Mouse (Mus musculus) heart, embryonic 11.5 days (tissue): Measurements from ENCODE around the gene Gipc3. TPM values are rescaled to one million over a fixed set of nuclear protein-coding genes. Genes with fewer than 3 reads are reported as not detected.

ENCODE experiments used
- ATAC-seq: fragments of 200-750 bp; cut with Nextera tagmentation; replicated peaks from 2 replicates; pipeline ENCODE4 v1.8.0; 2017; ENCODE audit warnings: moderate library complexity; ENCODE audit not compliant: insufficient number of reproducible peaks, low FRiP score, low TSS enrichment
- H3K27ac ChIP-seq: fragments of 300-500 bp; sonication (generic); 2 replicates; pipeline ENCODE4 v1.5.1; 2014; ENCODE audit warnings: mild to moderate bottlenecking, low read depth, low read length
- H3K27me3 ChIP-seq: fragments of 300-500 bp; sonication (generic); 2 replicates; pipeline ENCODE4 v1.6.1; 2014; ENCODE audit warnings: mild to moderate bottlenecking, low read length, mixed read lengths; ENCODE audit not compliant: control insufficient read depth, insufficient read depth
- H3K36me3 ChIP-seq: fragments of 300-500 bp; sonication (generic); 2 replicates; pipeline ENCODE4 v1.6.1; 2014; ENCODE audit warnings: mild to moderate bottlenecking, low read length, moderate library complexity, mixed read lengths; ENCODE audit not compliant: control insufficient read depth, insufficient read depth
- H3K4me1 ChIP-seq: fragments of 300-500 bp; sonication (generic); 2 replicates; pipeline ENCODE4 v1.6.1; 2014; ENCODE audit warnings: low read length; ENCODE audit not compliant: control insufficient read depth, insufficient read depth
- H3K4me2 ChIP-seq: fragments of 300-500 bp; sonication (generic); 2 replicates; pipeline ENCODE4 v1.6.1; 2014; ENCODE audit warnings: mild to moderate bottlenecking, moderate library complexity
- H3K4me3 ChIP-seq: fragments of 300-500 bp; sonication (generic); 2 replicates; pipeline ENCODE4 v1.5.1; 2014; ENCODE audit warnings: low read depth, low read length
- H3K9ac ChIP-seq: fragments of 300-500 bp; sonication (generic); 2 replicates; pipeline ENCODE4 v1.6.1; 2014; ENCODE audit warnings: mild to moderate bottlenecking, low read depth, low read length, moderate library complexity
- H3K9me3 ChIP-seq: fragments of 300-500 bp; sonication (generic); replicated peaks from 2 replicates; pipeline ENCODE4 v1.6.1; 2016; ENCODE audit warnings: low read length; ENCODE audit not compliant: control insufficient read depth
- WGBS: fragments of 180-500 bp; shearing (Covaris S2); extraction: QIAGEN DNeasy Blood & Tissue Kit; methylation state at CpG from one replicate; pipeline ENCODE4 v1.1.7; 2014; ENCODE audit not compliant: insufficient replicate concordance; 5-methylcytosine and 5-hydroxymethylcytosine counted together
- polyA plus RNA-seq: library from polyadenylated mRNA; unstranded; fragments of >200 nt; fragmentation: Nextera tagmentation; extraction: Ambion mirVana; gene quantifications from 2 replicates; pipeline ENCODE4 v1.2.1, GENCODE M21; 2014

The Gipc3 gene
- polyA plus RNA-seq, 1 experiment from 2014 or later, result not detected

DNA sequence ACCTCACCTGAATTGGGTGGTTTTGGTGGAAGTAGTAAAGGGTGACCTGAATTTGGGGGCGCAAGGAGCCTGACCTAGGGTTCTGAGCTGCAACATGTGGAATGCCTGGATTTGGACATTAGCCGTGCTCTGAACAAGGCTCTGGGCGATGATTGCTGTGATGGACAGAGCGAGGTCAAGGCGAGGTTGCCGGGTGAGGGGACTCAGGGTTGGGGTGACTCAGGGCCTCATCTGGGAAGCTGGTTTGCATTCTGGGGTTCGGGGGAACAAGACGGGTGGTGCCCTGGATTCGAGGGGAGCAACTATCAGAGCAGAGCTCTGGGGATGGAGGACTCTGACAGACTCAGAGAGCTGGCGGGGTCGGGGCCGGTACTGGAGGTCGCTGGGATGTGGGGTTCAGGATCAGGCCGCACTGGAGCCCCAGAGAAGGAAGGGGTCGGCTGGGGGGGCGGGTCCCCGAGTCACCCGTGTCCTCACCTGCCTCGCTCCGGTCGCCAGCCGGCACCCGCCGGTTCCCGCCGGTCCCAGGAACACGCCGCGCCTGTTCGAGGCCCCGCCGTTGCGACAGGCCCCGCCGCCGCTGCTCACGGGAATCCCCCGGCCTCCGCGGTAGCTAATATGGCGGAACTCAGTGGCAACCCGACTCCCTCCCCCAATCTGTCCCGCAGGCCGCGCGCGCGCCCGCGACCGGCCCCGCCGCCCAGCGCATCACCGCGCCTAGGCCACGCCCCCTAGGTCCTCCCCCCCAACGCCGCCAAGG, 34.9 kb upstream of the Gipc3 start, which contains the start of gene Fzr1:
Gene Fzr1 (minus strand): TSS at position 724 of the 760 bp plus-strand sequence.
- under 1% methylated on average over 56 of the region's 59 CpGs for WGBS
- Histone ChIP-seq H3K27me3 (no peaks in the 10 kb centered on the region), H3K9me3 (no peaks in the 10 kb centered on the region), H3K4me1 (peaks cover 29% of the 10 kb centered on the region), H3K9ac (peak within 1 kb of the TSS; percentile 97), H3K4me2 (peak within 1 kb of the TSS; percentile 83), H3K27ac (peak within 1 kb of the TSS; percentile 79), H3K36me3 (peaks cover 1% of the 10 kb centered on the region; the same call in 1 of the 2 replicates), H3K4me3 (peak within 1 kb of the TSS; percentile 93)
- ATAC-seq, result no peak; the same call in 1 of the 2 replicates

DNA sequence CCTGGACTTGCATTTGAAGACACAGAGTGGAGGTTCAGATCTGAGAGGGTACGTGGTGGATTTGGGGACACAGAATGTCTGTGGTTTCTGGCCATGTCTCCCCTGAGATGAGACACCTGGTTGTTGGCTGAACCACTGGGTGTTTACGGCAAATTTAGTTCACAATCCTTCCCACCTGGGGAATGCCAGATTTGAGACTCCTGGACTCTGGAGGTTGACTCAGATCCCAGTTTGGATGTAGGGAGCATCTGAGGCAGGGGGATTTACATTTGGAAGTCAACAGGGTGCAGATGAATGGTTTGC, 34.2 kb upstream of the Gipc3 start:
- Histone ChIP-seq H3K4me2 (peak overlapping the region; percentile 83), H3K4me3 (peak overlapping the region; percentile 93), H3K27me3 (no peaks in the 10 kb centered on the region), H3K36me3 (peaks cover 4% of the 10 kb centered on the region; the same call in 1 of the 2 replicates), H3K9me3 (no peaks in the 10 kb centered on the region), H3K9ac (peak overlapping the region; percentile 97), H3K4me1 (peaks cover 26% of the 10 kb centered on the region), H3K27ac (no peak overlapping the region)
- WGBS, result 43% methylated on average over 2 of the region's 2 CpGs
- no peak for ATAC-seq

DNA sequence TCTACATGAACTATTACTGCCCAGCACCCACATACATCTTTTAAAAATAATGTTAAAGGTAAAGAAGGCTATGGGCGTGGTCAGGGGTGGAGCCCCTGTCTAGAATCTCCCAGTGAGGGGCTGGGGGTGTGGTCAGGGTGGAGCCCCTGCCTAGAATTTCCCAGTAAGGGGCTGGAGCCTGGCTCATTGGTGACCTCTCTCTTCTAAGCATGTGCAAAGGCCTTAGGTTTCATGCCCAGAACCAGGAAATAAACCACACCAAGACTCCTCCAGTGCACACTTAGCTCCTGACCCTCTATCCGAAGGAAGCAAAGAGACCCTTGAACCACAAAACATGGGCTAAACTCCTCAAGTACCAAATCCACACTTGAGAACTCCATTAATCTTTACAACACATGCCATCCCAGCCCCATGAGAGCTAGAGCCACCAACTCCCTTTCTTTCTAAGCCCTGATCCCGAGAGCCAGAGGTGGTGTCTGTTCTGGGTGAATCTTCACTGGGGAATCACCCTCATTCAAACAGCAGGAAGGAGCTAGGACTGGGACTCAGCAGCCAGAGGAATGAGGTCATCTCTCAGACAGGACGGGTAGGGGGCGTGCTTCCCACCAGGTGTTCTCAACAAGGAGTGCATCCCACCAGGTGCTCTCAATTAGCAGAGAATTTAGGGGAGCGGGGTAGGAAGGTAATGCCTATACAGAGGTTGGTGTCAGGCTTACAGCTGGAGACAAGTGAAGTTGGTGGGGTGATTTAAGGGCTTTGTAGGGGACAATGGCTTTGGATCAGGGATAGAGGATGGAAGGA, 33.7 kb upstream of the Gipc3 start:
- Histone ChIP-seq H3K4me2 (peak overlapping the region; percentile 83), H3K9ac (peak overlapping the region; percentile 97), H3K4me1 (peaks cover 21% of the 10 kb centered on the region), H3K36me3 (peaks cover 4% of the 10 kb centered on the region), H3K27ac (0 out of 2 replicates have a peak overlapping the region, but pooled peaks have one; percentile 18), H3K9me3 (no peaks in the 10 kb centered on the region), H3K4me3 (peak overlapping the region; percentile 93), H3K27me3 (no peaks in the 10 kb centered on the region)
- WGBS, result 32% methylated on average over 6 of the region's 6 CpGs
- ATAC-seq, result no peak

DNA sequence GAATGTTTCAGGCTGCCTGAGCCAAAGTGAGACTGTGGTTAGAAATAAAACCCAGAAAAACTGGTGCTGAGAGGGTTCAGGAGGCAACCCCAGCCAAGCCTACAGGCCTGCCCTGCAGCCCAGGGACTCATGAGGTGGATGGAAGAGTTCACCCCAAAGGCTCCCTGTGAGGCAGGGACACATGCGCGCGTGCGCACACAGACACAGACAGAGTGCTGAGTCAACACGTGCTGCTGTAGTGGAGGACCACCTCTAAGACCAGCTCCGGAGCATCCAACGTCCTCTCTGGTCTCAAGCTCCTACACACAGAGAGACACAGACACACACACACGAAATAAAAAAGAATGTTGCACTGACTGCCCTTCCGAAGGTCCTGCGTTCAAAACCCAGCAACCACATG, 32.3 kb upstream of the Gipc3 start:
- no peak overlapping the region for H3K4me2 ChIP-seq
- H3K9ac ChIP-seq, result no peak overlapping the region
- H3K27ac ChIP-seq, result no peak overlapping the region
- peaks cover 18% of the 10 kb centered on the region for H3K4me1 ChIP-seq
- 92% methylated on average over 10 of the region's 10 CpGs for WGBS
- no peaks in the 10 kb centered on the region for H3K27me3 ChIP-seq
- peaks cover 13% of the 10 kb centered on the region for H3K36me3 ChIP-seq
- no peak for ATAC-seq
- no peak overlapping the region for H3K4me3 ChIP-seq
- no peaks in the 10 kb centered on the region for H3K9me3 ChIP-seq

DNA sequence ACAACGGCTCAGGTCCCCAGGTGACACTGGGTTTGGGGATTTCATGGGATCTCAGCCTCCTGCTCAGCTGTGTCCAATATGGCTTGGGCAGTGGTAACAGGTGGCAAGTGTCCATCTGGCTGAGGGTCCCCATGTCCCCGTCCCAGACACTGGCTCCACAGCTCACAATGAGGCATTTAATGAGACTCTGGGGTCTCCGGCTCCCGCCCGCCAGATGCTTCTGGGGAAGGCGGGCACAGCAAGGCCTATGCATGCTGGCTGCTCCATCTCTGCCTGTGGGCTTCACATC, 24.1 kb upstream of the Gipc3 start:
- H3K36me3 ChIP-seq, result peaks cover 45% of the 10 kb centered on the region
- no peaks in the 10 kb centered on the region for H3K27me3 ChIP-seq
- H3K27ac ChIP-seq, result no peak overlapping the region
- no peak overlapping the region for H3K4me2 ChIP-seq
- H3K4me3 ChIP-seq, result no peak overlapping the region
- peaks cover 41% of the 10 kb centered on the region for H3K4me1 ChIP-seq
- no peaks in the 10 kb centered on the region for H3K9me3 ChIP-seq
- no peak overlapping the region for H3K9ac ChIP-seq
- ATAC-seq, result no peak
- whole genome bisulfite sequencing, result 93% methylated on average over 6 of the region's 6 CpGs

DNA sequence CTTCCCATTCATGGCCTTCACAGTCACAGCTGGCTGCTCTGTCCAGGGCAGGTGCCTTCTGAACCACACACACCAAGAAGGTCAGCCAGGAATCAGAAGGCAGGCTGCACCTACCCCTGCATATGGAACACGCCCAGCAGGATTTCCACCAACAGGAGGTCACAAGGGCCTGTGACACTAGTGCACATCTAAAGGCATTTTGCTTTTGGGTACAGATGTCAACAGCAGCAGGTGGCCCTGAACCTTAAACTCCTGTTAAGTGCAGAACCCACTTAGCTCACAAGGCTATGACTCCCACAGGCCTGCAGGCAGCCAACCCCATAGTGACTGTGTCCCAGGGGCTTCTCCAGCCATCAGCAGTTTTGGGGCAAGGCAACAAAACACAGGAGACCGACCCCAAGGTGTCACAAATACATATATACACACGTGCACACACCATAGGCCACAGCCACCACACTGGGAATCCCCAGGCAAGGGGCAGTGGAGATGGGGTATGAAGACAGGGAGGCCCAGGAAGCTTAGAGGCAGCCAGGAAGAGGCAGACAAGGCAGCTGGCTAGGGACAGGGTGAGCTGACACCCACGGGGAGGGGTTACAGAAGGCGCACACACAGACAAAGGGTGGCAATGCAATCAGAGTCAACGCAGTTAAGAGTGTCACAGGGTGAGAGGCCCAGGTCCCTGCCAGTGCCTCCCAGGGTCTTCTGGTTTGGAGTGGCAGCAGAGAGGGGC, 23.6 kb upstream of the Gipc3 start:
- Histone ChIP-seq H3K27ac (peak overlapping the region; percentile 25; the same call in 1 of the 2 replicates), H3K9me3 (no peaks in the 10 kb centered on the region), H3K9ac (no peak overlapping the region), H3K27me3 (no peaks in the 10 kb centered on the region), H3K4me2 (no peak overlapping the region), H3K36me3 (peaks cover 45% of the 10 kb centered on the region), H3K4me3 (no peak overlapping the region), H3K4me1 (peaks cover 46% of the 10 kb centered on the region)
- ATAC-seq, result no peak
- WGBS, result 74% methylated on average over 6 of the region's 6 CpGs

DNA sequence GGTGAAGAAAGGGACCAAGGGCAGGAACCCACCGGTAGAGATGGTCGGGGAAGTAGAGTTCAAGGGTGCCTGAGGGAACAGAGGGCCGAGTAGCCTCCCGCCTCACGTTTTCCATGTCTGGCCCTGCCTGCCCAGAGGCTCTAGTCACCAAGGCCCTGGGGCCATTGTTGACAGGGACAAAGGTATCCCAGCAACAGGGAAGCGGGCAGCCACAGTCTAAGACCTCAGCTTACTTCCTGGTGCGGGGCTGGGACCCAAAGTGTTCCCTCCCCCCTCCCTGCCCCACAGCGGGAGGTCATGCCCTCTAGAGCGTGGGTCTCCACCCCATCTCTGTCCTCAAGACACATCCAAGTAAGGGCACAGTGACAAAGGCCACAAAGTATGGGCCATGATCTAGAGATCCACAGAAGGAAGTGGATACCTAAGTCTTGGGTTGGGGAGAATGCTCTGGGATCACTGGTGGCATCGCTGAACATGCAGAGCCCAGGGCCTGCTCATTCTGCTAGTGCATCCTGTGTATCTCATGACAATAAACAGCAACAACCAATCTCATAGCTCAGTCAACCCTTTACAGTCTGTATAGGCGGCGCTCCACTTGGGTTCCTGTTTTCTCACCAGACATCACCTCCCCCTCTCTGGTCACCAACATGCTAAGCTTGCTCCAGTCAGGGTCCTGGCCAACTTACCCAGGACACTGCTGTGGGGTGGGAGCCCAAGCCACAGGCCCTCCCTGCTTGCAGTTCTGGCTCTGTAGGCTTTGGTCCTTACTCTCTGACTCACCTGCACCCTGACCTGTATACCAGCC, 22.8 kb upstream of the Gipc3 start, which contains the start of gene 4930404N11Rik:
Gene 4930404N11Rik (minus strand): TSS at position 145 of the 805 bp plus-strand sequence.
- ATAC-seq, result no peak
- H3K9ac ChIP-seq, result peak within 1 kb of the TSS; percentile 56
- H3K9me3 ChIP-seq, result no peaks in the 10 kb centered on the region
- H3K4me3 ChIP-seq, result peak within 1 kb of the TSS; percentile 33
- peak within 1 kb of the TSS; percentile 69 for H3K4me2 ChIP-seq
- WGBS, result 29% methylated on average over 12 of the region's 12 CpGs
- peaks cover 40% of the 10 kb centered on the region for H3K36me3 ChIP-seq
- H3K4me1 ChIP-seq, result peaks cover 52% of the 10 kb centered on the region
- no peaks in the 10 kb centered on the region for H3K27me3 ChIP-seq
- peak within 1 kb of the TSS; percentile 25 for H3K27ac ChIP-seq

DNA sequence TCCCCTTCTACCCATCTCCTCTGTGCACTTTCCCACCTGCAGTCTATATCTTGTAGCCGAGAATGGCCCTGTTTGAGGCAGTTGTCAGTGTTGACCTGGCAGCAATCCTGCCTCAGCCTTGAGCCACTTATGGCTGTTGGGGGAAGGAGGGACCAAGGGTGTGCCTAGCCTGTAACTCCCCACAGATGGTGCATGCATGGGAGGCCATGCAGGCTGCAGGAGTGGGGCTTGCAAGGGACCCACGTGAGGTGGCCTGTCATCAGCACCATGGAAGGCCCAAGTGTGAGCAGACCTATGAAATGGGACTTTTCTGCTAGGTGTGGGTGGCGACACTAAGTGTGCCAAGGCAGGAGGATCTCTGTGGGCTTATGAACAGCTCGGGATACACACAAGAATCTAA, 22.0 kb upstream of the Gipc3 start:
- no peaks in the 10 kb centered on the region for H3K9me3 ChIP-seq
- 0 out of 2 replicates have a peak overlapping the region, but pooled peaks have one; percentile 28 for H3K9ac ChIP-seq
- 40% methylated on average over 4 of the region's 4 CpGs for WGBS
- peaks cover 57% of the 10 kb centered on the region for H3K4me1 ChIP-seq
- no peak overlapping the region for H3K27ac ChIP-seq
- ATAC-seq, result no peak
- no peaks in the 10 kb centered on the region for H3K27me3 ChIP-seq
- no peak overlapping the region for H3K4me3 ChIP-seq
- peak overlapping the region; percentile 69 for H3K4me2 ChIP-seq
- peaks cover 32% of the 10 kb centered on the region for H3K36me3 ChIP-seq
